ENCODE assay signal across 11 mouse cellular contexts in the genomic region with DNA sequence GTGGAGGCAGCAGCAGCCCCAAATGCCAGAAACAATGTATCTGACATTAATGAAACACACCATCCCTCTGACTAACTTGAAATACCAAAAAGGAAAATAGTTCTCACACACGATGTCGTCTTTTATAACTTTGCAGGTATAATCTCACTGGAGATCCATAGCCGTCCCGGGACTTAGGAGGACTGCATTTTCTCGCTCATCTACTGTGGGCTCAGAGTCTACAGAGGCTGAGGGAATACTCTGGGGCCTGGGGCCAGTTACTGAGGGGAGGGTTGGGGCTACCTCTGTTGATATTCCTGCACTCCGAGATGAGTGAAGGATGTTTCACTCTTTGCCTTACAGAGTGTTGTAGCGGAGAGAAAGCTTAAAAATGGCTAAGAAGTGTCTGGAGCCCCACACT. TPM values are rescaled to one million over a fixed set of nuclear protein-coding genes. Genes with fewer than 3 reads are reported as not detected.
DNase-seq lines count a peak whose midpoint lies in the region; ATAC-seq and TF ChIP-seq lines count a peak whose summit lies in the region.
"Had no signal": no experiment of that assay in that cellular context is flagged by ENCODE, and none has a peak within 500 bp of the region (broad histone marks: within the 10 kb centered on the region; RNA-seq: fewer than 3 reads in every experiment).

No protein-coding gene starts in this region.

- TF ChIP-seq CTCF in kidney, postnatal 0 days (IDR thresholded peaks at IDR 0.05; ENCODE audit: low read depth), result no peak

- H3K36me3 ChIP-seq in kidney, postnatal 0 days (ENCODE audit: insufficient read depth, low read length), result no peaks in the 10 kb centered on the region
- H3K36me3 ChIP-seq in forebrain, embryonic 13.5 days (ENCODE audit: poor library complexity, severe bottlenecking), result no peaks in the 10 kb centered on the region
- H3K36me3 ChIP-seq in limb, embryonic 10.5 days, result no peaks in the 10 kb centered on the region
- H3K36me3 ChIP-seq in stomach, embryonic 14.5 days (ENCODE audit: control insufficient read depth, insufficient read depth, low read length), result no peaks in the 10 kb centered on the region

- peak overlapping the region; percentile 72 for H3K4me2 ChIP-seq in kidney, postnatal 0 days (ENCODE audit: low read length)
- peak overlapping the region; percentile 69 for H3K4me2 ChIP-seq in forebrain, embryonic 13.5 days
- peak overlapping the region; percentile 55 for H3K4me2 ChIP-seq in stomach, embryonic 14.5 days (replicated peaks; ENCODE audit: low read depth, low read length)

- 0 out of 2 replicates have a peak overlapping the region, but pooled peaks have one; percentile 79 for H3K9ac ChIP-seq in kidney, postnatal 0 days (ENCODE audit: low read depth, low read length)
- H3K9ac ChIP-seq in forebrain, embryonic 13.5 days, result peak overlapping the region; percentile 96
- H3K9ac ChIP-seq in stomach, embryonic 14.5 days (replicated peaks; ENCODE audit: low read depth, low read length), result no peak overlapping the region

- H3K27me3 ChIP-seq in kidney, postnatal 0 days (ENCODE audit: insufficient read depth, low read length), result no peaks in the 10 kb centered on the region
- H3K27me3 ChIP-seq in forebrain, embryonic 13.5 days, result no peaks in the 10 kb centered on the region
- H3K27me3 ChIP-seq in limb, embryonic 10.5 days (ENCODE audit: low read depth, poor library complexity, severe bottlenecking), result no peaks in the 10 kb centered on the region
- no peaks in the 10 kb centered on the region for H3K27me3 ChIP-seq in stomach, embryonic 14.5 days (ENCODE audit: control insufficient read depth, insufficient read depth, low read length)

- no peak overlapping the region for H3K27ac ChIP-seq in kidney, postnatal 0 days
- H3K27ac ChIP-seq in forebrain, embryonic 13.5 days, result peak overlapping the region; percentile 96
- H3K27ac ChIP-seq in limb, embryonic 10.5 days, result peak overlapping the region; percentile 100
- peak overlapping the region; percentile 99 for H3K27ac ChIP-seq in stomach, embryonic 14.5 days (ENCODE audit: low read length)

- no peak for DNase-seq in kidney, postnatal 0 days (ENCODE audit: low spot score)
- DNase-seq in kidney, adult 8-10 months, result no peak
- peak; percentile 39 for DNase-seq in limb, embryonic 10.5 days (ENCODE audit: low spot score)
- no peak for DNase-seq in right cerebral cortex, adult 2 months (ENCODE audit: low spot score in 2 of 2)
- no peak for DNase-seq in ovary, postnatal 14 days (ENCODE audit: low spot score)
- DNase-seq: kidney, adult 11 months; right cerebral cortex, postnatal 25 days; thymus, postnatal 4 days had no signal

- H3K9me3 ChIP-seq in kidney, postnatal 0 days (replicated peaks; ENCODE audit: low read length), result no peaks in the 10 kb centered on the region
- H3K9me3 ChIP-seq in forebrain, embryonic 13.5 days (replicated peaks), result no peaks in the 10 kb centered on the region
- no peaks in the 10 kb centered on the region for H3K9me3 ChIP-seq in limb, embryonic 10.5 days (replicated peaks)
- H3K9me3 ChIP-seq in stomach, embryonic 14.5 days (ENCODE audit: control insufficient read depth, low read depth, low read length), result no peaks in the 10 kb centered on the region

- no peak overlapping the region for H3K4me3 ChIP-seq in kidney, postnatal 0 days (replicated peaks; ENCODE audit: low read depth, low read length)
- H3K4me3 ChIP-seq in forebrain, embryonic 13.5 days, result peak overlapping the region; percentile 73
- peak overlapping the region; percentile 98 for H3K4me3 ChIP-seq in limb, embryonic 10.5 days
- peak overlapping the region; percentile 90 for H3K4me3 ChIP-seq in stomach, embryonic 14.5 days (ENCODE audit: low read depth, low read length)
- H3K4me3 ChIP-seq: erythroblast, embryonic 14.5 days had no signal

- 21% methylated on average over 7 of the region's 7 CpGs for WGBS in kidney, postnatal 0 days
- 8% methylated on average over 7 of the region's 7 CpGs for WGBS in forebrain, embryonic 13.5 days
- 22% methylated on average over 7 of the region's 7 CpGs for WGBS in limb, embryonic 10.5 days
- WGBS in stomach, embryonic 14.5 days, result 16% methylated on average over 7 of the region's 7 CpGs

- 0 out of 2 replicates have a peak, but pooled peaks cover 2% of the 10 kb centered on the region for H3K4me1 ChIP-seq in kidney, postnatal 0 days (replicated peaks; ENCODE audit: insufficient read depth, low read length)
- H3K4me1 ChIP-seq in forebrain, embryonic 13.5 days, result peaks cover 25% of the 10 kb centered on the region
- H3K4me1 ChIP-seq in limb, embryonic 10.5 days, result peaks cover 33% of the 10 kb centered on the region
- peaks cover 8% of the 10 kb centered on the region; the same call in 1 of the 2 replicates for H3K4me1 ChIP-seq in stomach, embryonic 14.5 days (ENCODE audit: control insufficient read depth, insufficient read depth, low read length)

- no peak for ATAC-seq in kidney, postnatal 0 days (replicated peaks; ENCODE audit: low FRiP score, low read depth)
- no peak for ATAC-seq in forebrain, embryonic 13.5 days
- no peak for ATAC-seq in stomach, embryonic 14.5 days (ENCODE audit: insufficient number of reproducible peaks, insufficient read depth, low FRiP score, low read depth)

RNA-seq across cellular contexts. Expression of gene Gli3, which starts 1.1 kb away (rescaled TPM):
- 7.1 and 7.7 TPM in 2 replicates for polyA plus RNA-seq in kidney, postnatal 0 days (2015; fragmentation: Nextera tagmentation; extraction: Ambion mirVana)
- polyA plus RNA-seq in forebrain, embryonic 13.5 days (2015; fragmentation: Nextera tagmentation; extraction: Ambion mirVana), result 26.8 and 29.0 TPM in 2 replicates
- polyA plus RNA-seq in limb, embryonic 10.5 days (2016; fragmentation: Nextera tagmentation; extraction: Ambion mirVana), result 57.9 and 65.0 TPM in 2 replicates
- polyA plus RNA-seq in stomach, embryonic 14.5 days (2014; fragmentation: Nextera tagmentation; extraction: Ambion mirVana), result 33.5 and 35.2 TPM in 2 replicates
- polyA plus RNA-seq: erythroblast, embryonic 14.5 days had no signal
